Mouse (Mus musculus) cerebellum, adult 18-20 months (tissue): ENCODE measurements around the gene Lmod2.

Experiments
- DNase-seq, 2 experiments: peaks; one replicate each; pipeline ENCODE4 v3.0.0; 2021

Gene Lmod2

DNA sequence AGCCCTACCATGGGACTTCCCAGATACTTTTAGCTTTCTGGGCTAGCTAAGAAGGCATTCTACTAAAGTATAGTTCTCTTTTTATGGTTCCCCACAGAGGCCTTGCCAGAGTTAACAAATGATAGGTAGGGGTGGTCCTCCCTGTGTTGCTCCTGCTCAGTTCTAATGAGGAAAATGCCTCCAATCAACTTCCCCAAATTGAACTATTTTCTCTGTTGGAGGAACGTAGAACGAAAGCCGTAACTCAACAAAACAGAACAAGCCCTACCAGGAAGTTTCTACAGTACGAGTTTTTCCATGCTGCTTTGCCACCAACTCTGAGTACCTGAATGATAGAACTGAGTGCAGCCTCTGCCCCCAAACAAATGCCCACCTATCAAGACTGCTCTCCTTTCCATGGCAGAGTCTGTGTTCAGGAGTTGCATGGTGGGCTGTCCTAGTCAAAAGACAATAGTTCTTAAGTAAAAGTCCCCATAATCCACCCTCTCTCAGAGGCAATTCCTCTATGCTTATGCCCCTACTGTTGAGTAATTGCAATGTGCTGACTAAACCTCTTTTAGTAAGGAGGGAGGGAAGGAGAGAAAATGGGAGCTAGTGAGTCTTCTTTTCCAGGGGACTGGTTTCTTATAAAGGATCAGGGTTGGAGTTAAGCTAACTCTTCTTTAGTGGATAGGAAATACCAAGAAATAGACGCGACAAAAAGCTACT, 47.9 kb downstream of the Lmod2 start:
- DNase-seq = no peak

DNA sequence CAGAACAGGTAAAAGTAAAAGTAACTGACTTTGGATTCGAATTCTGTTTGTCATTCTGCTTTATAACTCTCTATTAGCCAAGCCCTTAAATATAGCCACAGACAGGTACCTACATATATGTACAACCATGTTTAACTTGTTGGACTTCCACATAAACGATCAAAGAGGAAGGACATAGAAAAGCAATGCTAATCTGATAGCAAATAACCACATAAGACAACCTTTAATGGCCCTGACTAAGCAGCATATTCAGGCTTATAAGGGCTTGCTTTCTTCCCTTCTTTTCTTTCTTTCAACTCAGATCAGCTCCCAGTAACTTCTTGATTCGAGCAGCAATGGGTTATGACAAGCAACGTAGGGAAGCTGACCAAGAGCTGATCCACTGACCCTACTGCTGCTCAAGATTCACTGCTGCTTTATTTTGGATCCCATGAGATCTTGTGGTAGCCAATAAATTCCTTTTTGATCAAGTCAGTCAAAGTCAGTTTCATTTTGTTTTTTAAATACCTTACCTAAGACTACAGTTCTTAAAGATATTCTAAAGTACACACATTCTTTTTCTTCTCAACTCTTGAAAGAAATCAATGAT, 49.6 kb downstream of the Lmod2 start:
- DNase-seq = no peak

- DNase-seq = no peak
Measured at GRCm38 (mm10) chr6:24648403-24648802, 50.8 kb downstream of the Lmod2 start.

GRCm38 (mm10) chr6:24650719-24651118, 53.2 kb downstream of the Lmod2 start:
- no peak for DNase-seq

GRCm38 (mm10) chr6:24651538-24651937, 54.0 kb downstream of the Lmod2 start:
- DNase-seq = no peak
